Mouse (Mus musculus) CD4-positive helper T cell, adult 2 months (primary cell): ENCODE measurements around the gene St3gal3.
A peak's percentile ranks its signal among the peaks of the same experiment; 100 is the strongest.

Source experiments
- DNase-seq: peaks from one replicate; pipeline ENCODE4 v3.0.0-alpha.2; 2012; ENCODE audit warnings: low read depth, missing footprints, low spot score

St3gal3 gene

GRCm38 (mm10) chr4:118134485-118135365 lies at the start of gene St3gal3:
St3gal3 (minus strand) TSS chr4:118134914.
- DNase-seq = peak; percentile 85

- no peak for DNase-seq
These were observed 45.8 kb upstream of the St3gal3 start for GRCm38 (mm10) chr4:118180301-118181080.

- peak; percentile 98 for DNase-seq
These were observed 45.0 kb upstream of the St3gal3 start, which contains the start of gene Kdm4a for GRCm38 (mm10) chr4:118179467-118180300. Kdm4a (minus strand) TSS chr4:118180043.

GRCm38 (mm10) chr4:118178952-118179466 lies 44.3 kb upstream of the St3gal3 start:
- DNase-seq = no peak

- DNase-seq = no peak
These were observed 37.7 kb upstream of the St3gal3 start for GRCm38 (mm10) chr4:118172461-118172860.

- DNase-seq = peak; percentile 49
These were observed 36.3 kb upstream of the St3gal3 start for GRCm38 (mm10) chr4:118171006-118171405.

GRCm38 (mm10) chr4:118162123-118162522 lies 27.4 kb upstream of the St3gal3 start:
- DNase-seq = peak; percentile 54

GRCm38 (mm10) chr4:118157666-118158065 lies 23.0 kb upstream of the St3gal3 start:
- no peak for DNase-seq

- no peak for DNase-seq
These were observed 21.8 kb upstream of the St3gal3 start for GRCm38 (mm10) chr4:118156559-118156958.

- no peak for DNase-seq
These were observed 20.2 kb upstream of the St3gal3 start for GRCm38 (mm10) chr4:118154889-118155288.

GRCm38 (mm10) chr4:118152020-118152785 lies 17.5 kb upstream of the St3gal3 start:
- no peak for DNase-seq

GRCm38 (mm10) chr4:118150804-118151203 lies 16.1 kb upstream of the St3gal3 start:
- no peak for DNase-seq

GRCm38 (mm10) chr4:118149956-118150680 lies 15.4 kb upstream of the St3gal3 start:
- no peak for DNase-seq

GRCm38 (mm10) chr4:118149055-118149576 lies 14.4 kb upstream of the St3gal3 start:
- DNase-seq = no peak

- no peak for DNase-seq
These were observed 13.6 kb upstream of the St3gal3 start for GRCm38 (mm10) chr4:118148317-118148687.

- no peak for DNase-seq
These were observed 13.0 kb upstream of the St3gal3 start for GRCm38 (mm10) chr4:118147547-118148316.

GRCm38 (mm10) chr4:118147090-118147489 lies 12.4 kb upstream of the St3gal3 start:
- no peak for DNase-seq

GRCm38 (mm10) chr4:118144324-118144723 lies 9.6 kb upstream of the St3gal3 start:
- DNase-seq = no peak

- DNase-seq = no peak
These were observed 9.0 kb upstream of the St3gal3 start for GRCm38 (mm10) chr4:118143679-118144078.
